Mouse (Mus musculus) liver, postnatal 0 days (tissue): Measurements from ENCODE around the gene Fgfr1op2.

Experiments used
- CTCF ChIP-seq: sonication (generic); IDR thresholded peaks from 2 replicates; pipeline ENCODE4 v1.5.1; 2016; ENCODE audit warnings: antibody characterized with exemption, low read depth
- EP300 ChIP-seq: IDR thresholded peaks from 2 replicates; pipeline ENCODE4 v1.6.1; 2016; ENCODE audit warnings: antibody characterized with exemption, low read depth, mild to moderate bottlenecking

DNA sequence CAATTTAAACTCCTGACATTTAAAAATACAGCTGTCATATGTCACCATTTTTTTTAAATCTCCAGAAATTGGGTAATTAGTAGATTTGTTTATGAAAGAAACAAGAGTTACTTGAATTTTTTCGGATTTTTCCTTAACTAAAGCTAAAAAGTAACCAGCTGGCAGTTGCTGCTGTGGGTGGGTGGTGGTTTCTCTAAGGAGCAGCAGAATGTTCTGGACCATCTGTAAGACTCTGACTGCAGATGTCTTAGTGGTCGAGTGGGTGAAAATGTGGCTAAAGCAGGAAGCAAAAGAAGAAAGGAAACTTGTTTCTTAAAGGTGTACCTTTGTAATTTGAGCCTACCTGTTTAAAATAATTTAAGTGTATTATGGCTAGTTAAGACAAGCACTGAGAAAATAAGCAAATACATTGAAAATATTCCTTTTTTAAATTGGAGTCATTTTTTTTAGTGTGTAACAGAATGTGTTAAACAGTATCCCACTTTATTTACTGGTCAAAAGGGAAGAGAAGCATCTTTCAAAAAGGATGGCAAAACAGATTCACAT lies 3.5 kb downstream of the Fgfr1op2 start:
- TF ChIP-seq EP300, result no peak
- TF ChIP-seq CTCF, result no peak
